Mouse (Mus musculus): Measurements from ENCODE around the gene Sorcs3.

Sorcs3 gene

GRCm38 (mm10) chr19:48371787-48372186 is 166.0 kb downstream of the Sorcs3 start:
- no peak for DNase-seq (ENCODE audit: extremely low read depth, low read depth)

GRCm38 (mm10) chr19:48378006-48378540 is 172.2 kb downstream of the Sorcs3 start:
- no peak for DNase-seq (ENCODE audit: extremely low read depth, low read depth)

- no peak for DNase-seq (ENCODE audit: extremely low read depth, low read depth)
Measured at GRCm38 (mm10) chr19:48391551-48391950, 185.7 kb downstream of the Sorcs3 start.

GRCm38 (mm10) chr19:48404774-48405495 is 199.1 kb downstream of the Sorcs3 start:
- DNase-seq (ENCODE audit: extremely low read depth, low read depth) = no peak

GRCm38 (mm10) chr19:48408221-48408620 is 202.4 kb downstream of the Sorcs3 start:
- DNase-seq (ENCODE audit: extremely low read depth, low read depth) = no peak

GRCm38 (mm10) chr19:48411332-48411731 is 205.5 kb downstream of the Sorcs3 start:
- no peak for DNase-seq (ENCODE audit: extremely low read depth, low read depth)

- DNase-seq (ENCODE audit: extremely low read depth, low read depth) = no peak
Measured at GRCm38 (mm10) chr19:48413836-48414235, 208.0 kb downstream of the Sorcs3 start.

- no peak for DNase-seq (ENCODE audit: extremely low read depth, low read depth)
Measured at GRCm38 (mm10) chr19:48418356-48418755, 212.5 kb downstream of the Sorcs3 start.

- no peak for DNase-seq (ENCODE audit: extremely low read depth, low read depth)
Measured at GRCm38 (mm10) chr19:48429263-48429662, 223.4 kb downstream of the Sorcs3 start.

- DNase-seq (ENCODE audit: extremely low read depth, low read depth) = no peak
Measured at GRCm38 (mm10) chr19:48429755-48430154, 223.9 kb downstream of the Sorcs3 start.

GRCm38 (mm10) chr19:48430328-48430727 is 224.5 kb downstream of the Sorcs3 start:
- no peak for DNase-seq (ENCODE audit: extremely low read depth, low read depth)

GRCm38 (mm10) chr19:48438450-48438849 is 232.6 kb downstream of the Sorcs3 start:
- no peak for DNase-seq (ENCODE audit: extremely low read depth, low read depth)

- no peak for DNase-seq (ENCODE audit: extremely low read depth, low read depth)
Measured at GRCm38 (mm10) chr19:48461141-48461540, 255.3 kb downstream of the Sorcs3 start.

GRCm38 (mm10) chr19:48462426-48462825 is 256.6 kb downstream of the Sorcs3 start:
- no peak for DNase-seq (ENCODE audit: extremely low read depth, low read depth)

- DNase-seq (ENCODE audit: extremely low read depth, low read depth) = no peak
Measured at GRCm38 (mm10) chr19:48463494-48463893, 257.7 kb downstream of the Sorcs3 start.

GRCm38 (mm10) chr19:48467471-48467870 is 261.6 kb downstream of the Sorcs3 start:
- DNase-seq (ENCODE audit: extremely low read depth, low read depth) = no peak

- DNase-seq (ENCODE audit: extremely low read depth, low read depth) = no peak
Measured at GRCm38 (mm10) chr19:48469791-48470410, 264.1 kb downstream of the Sorcs3 start.

- DNase-seq (ENCODE audit: extremely low read depth, low read depth) = no peak
Measured at GRCm38 (mm10) chr19:48471927-48472326, 266.1 kb downstream of the Sorcs3 start.

GRCm38 (mm10) chr19:48475784-48476410 is 270.1 kb downstream of the Sorcs3 start:
- DNase-seq (ENCODE audit: extremely low read depth, low read depth) = no peak

GRCm38 (mm10) chr19:48478864-48479263 is 273.0 kb downstream of the Sorcs3 start:
- DNase-seq (ENCODE audit: extremely low read depth, low read depth) = no peak

- DNase-seq (ENCODE audit: extremely low read depth, low read depth) = no peak
Measured at GRCm38 (mm10) chr19:48482946-48483345, 277.1 kb downstream of the Sorcs3 start.

GRCm38 (mm10) chr19:48491111-48491510 is 285.3 kb downstream of the Sorcs3 start:
- no peak for DNase-seq (ENCODE audit: extremely low read depth, low read depth)
